Mouse (Mus musculus) G1E (cell line): ENCODE results near the gene Arid5b.

Experiments used
- CTCF ChIP-seq: IDR thresholded peaks from 2 replicates; pipeline ENCODE4 v1.5.1; 2012; ENCODE audit warnings: low read depth, low read length, inconsistent platforms, mixed read lengths
- GATA1 ChIP-seq: IDR thresholded peaks from 2 replicates; pipeline ENCODE4 v1.6.1; 2012; ENCODE audit warnings: borderline replicate concordance, low read length, inconsistent platforms, mixed read lengths
- GATA2 ChIP-seq: IDR thresholded peaks from 2 replicates; pipeline ENCODE4 v1.6.1; 2012; ENCODE audit warnings: low read depth, low read length, inconsistent platforms, borderline replicate concordance
- POLR2AphosphoS5 ChIP-seq: IDR thresholded peaks from 2 replicates; pipeline ENCODE4 v1.6.1; 2012; ENCODE audit warnings: low read depth, low read length, inconsistent platforms; ENCODE audit not compliant: insufficient replicate concordance
- TAL1 ChIP-seq: conservative IDR thresholded peaks from 2 replicates; pipeline ENCODE4 v1.6.1; 2012; ENCODE audit warnings: low read depth, low read length, inconsistent platforms, mixed read lengths

- TF ChIP-seq CTCF (no peak), GATA1 (no peak), TAL1 (no peak), GATA2 (no peak), POLR2AphosphoS5 (no peak)
Measured at GRCm38 (mm10) chr10:68212061-68212915, 66.3 kb downstream of the Arid5b start.
